Mouse (Mus musculus): ENCODE measurements at regions not wholly inside any gene's neighbourhood (a gene's known extent, or its start where the extent isn't known, plus 50 kb on each side); places are given as distances from the start of the nearest gene placed in this dataset.

GRCm38 (mm10) chr9:116311364-116311763 lies 136.2 kb upstream of the Tgfbr2 start:
- no peak for TF ChIP-seq CTCF (IDR thresholded peaks at IDR 0.05; ENCODE audit: low read depth, low read length)
- no peak for TF ChIP-seq POLR2A (IDR thresholded peaks at IDR 0.05; ENCODE audit: borderline replicate concordance, low read depth, low read length)
